Mouse (Mus musculus) CH12.LX (cell line): ENCODE data around the gene Thoc2. TPM values are rescaled to one million over a fixed set of nuclear protein-coding genes. Genes with fewer than 3 reads are reported as not detected.

ENCODE experiments used
- DNase-seq: peaks from one replicate; pipeline ENCODE4 v3.0.0-alpha.2; 2013; ENCODE audit errors: extremely low read depth
- H3K27ac ChIP-seq: 2 replicates; pipeline ENCODE4 v1.5.1; 2012; ENCODE audit warnings: low read depth, mild to moderate bottlenecking, control low read depth, moderate library complexity; ENCODE audit not compliant: insufficient read depth
- H3K27me3 ChIP-seq: replicated peaks from 2 replicates; pipeline ENCODE3; 2012; ENCODE audit warnings: inconsistent platforms
- H3K36me3 ChIP-seq, 2 experiments: replicated peaks in 1 of 2; 2 replicates each; pipeline versions ENCODE3 to v1.6.1; 2012; ENCODE audit warnings: inconsistent platforms in 1 of 2, low read length in 1 of 2, mild to moderate bottlenecking in 1 of 2, mixed read lengths in 1 of 2, moderate library complexity in 1 of 2; ENCODE audit not compliant: control insufficient read depth in 1 of 2, insufficient read depth in 1 of 2
- H3K4me1 ChIP-seq, 2 experiments: 2 replicates each; pipeline ENCODE4 v1.6.1; 2012; ENCODE audit warnings: inconsistent platforms in 1 of 2, moderate library complexity in 1 of 2; ENCODE audit not compliant: insufficient read depth in 2 of 2, control insufficient read depth in 1 of 2
- H3K4me2 ChIP-seq: 2 replicates; pipeline ENCODE4 v1.6.1; 2012; ENCODE audit warnings: low read depth, mild to moderate bottlenecking, control low read depth; ENCODE audit not compliant: poor library complexity, insufficient read depth, severe bottlenecking
- H3K4me3 ChIP-seq, 3 experiments: fragments of 150-350 bp in 1 of 3; sonication (generic) in 1 of 3; replicated peaks in 1 of 3; 2 replicates each; pipeline versions ENCODE3 to v1.5.1; 2011 to 2012; ENCODE audit warnings: low read depth in 2 of 3, low read length in 2 of 3, mild to moderate bottlenecking in 2 of 3, moderate library complexity in 2 of 3, control low read depth in 1 of 3, improper control_type of control experiment in 1 of 3, inconsistent platforms in 1 of 3, mixed read lengths in 1 of 3; ENCODE audit not compliant: poor library complexity in 1 of 3
- H3K79me2 ChIP-seq: replicated peaks from 2 replicates; pipeline ENCODE4 v1.6.1; 2012; ENCODE audit warnings: mild to moderate bottlenecking, moderate library complexity; ENCODE audit not compliant: control insufficient read depth, poor library complexity, insufficient read depth, severe bottlenecking; ENCODE audit errors: extremely low read depth
- H3K9ac ChIP-seq: 2 replicates; pipeline ENCODE4 v1.6.1; 2012; ENCODE audit warnings: low read depth, mild to moderate bottlenecking, control low read depth, moderate library complexity; ENCODE audit not compliant: insufficient read depth
- H3K9me3 ChIP-seq: replicated peaks from 2 replicates; pipeline ENCODE3; 2012; ENCODE audit warnings: low read length, inconsistent platforms, mixed read lengths
- BHLHE40 ChIP-seq: IDR thresholded peaks from 2 replicates; pipeline ENCODE4 v1.6.1; 2011; ENCODE audit warnings: mild to moderate bottlenecking, low read depth, low read length, improper control_type of control experiment
- CHD1 ChIP-seq: IDR thresholded peaks from 2 replicates; pipeline ENCODE4 v1.6.1; 2012; ENCODE audit warnings: low read depth, low read length, improper control_type of control experiment, inconsistent platforms
- CHD2 ChIP-seq: IDR thresholded peaks from 2 replicates; pipeline ENCODE4 v1.6.1; 2011; ENCODE audit warnings: low read length, improper control_type of control experiment
- E2F4 ChIP-seq: IDR thresholded peaks from 2 replicates; pipeline ENCODE4 v1.6.1; 2011; ENCODE audit warnings: low read depth, low read length, improper control_type of control experiment; ENCODE audit not compliant: insufficient replicate concordance
- ELF1 ChIP-seq: IDR thresholded peaks from 2 replicates; pipeline ENCODE4 v1.6.1; 2014; ENCODE audit warnings: low read depth, mild to moderate bottlenecking, inconsistent platforms, low read length, improper control_type of control experiment
- EP300 ChIP-seq: IDR thresholded peaks from 2 replicates; pipeline ENCODE4 v1.6.1; 2011; ENCODE audit warnings: low read length, improper control_type of control experiment
- ETS1 ChIP-seq: conservative IDR thresholded peaks from 2 replicates; pipeline ENCODE4 v1.6.1; 2012; ENCODE audit warnings: low read depth, mild to moderate bottlenecking, inconsistent platforms, low read length, improper control_type of control experiment, moderate library complexity
- GABPA ChIP-seq: IDR thresholded peaks from 2 replicates; pipeline ENCODE4 v1.6.1; 2012; ENCODE audit warnings: low read depth, low read length, improper control_type of control experiment, inconsistent platforms; ENCODE audit not compliant: insufficient replicate concordance
- IRF4 ChIP-seq: IDR thresholded peaks from 2 replicates; pipeline ENCODE4 v1.6.1; 2014; ENCODE audit warnings: low read depth, mild to moderate bottlenecking, inconsistent platforms, low read length, improper control_type of control experiment
- JUND ChIP-seq: conservative IDR thresholded peaks from 2 replicates; pipeline ENCODE4 v1.6.1; 2011; ENCODE audit warnings: low read depth, low read length, improper control_type of control experiment
- KAT2A ChIP-seq: IDR thresholded peaks from 2 replicates; pipeline ENCODE4 v1.6.1; 2012; ENCODE audit warnings: low read length, improper control_type of control experiment, inconsistent platforms; ENCODE audit not compliant: insufficient replicate concordance
- MAFK ChIP-seq: IDR thresholded peaks from 2 replicates; pipeline ENCODE4 v1.6.1; 2011; ENCODE audit warnings: low read length, improper control_type of control experiment; ENCODE audit not compliant: insufficient replicate concordance
- MAX ChIP-seq: IDR thresholded peaks from 2 replicates; pipeline ENCODE4 v1.6.1; 2011; ENCODE audit warnings: low read length, improper control_type of control experiment
- MAZ ChIP-seq: IDR thresholded peaks from 2 replicates; pipeline ENCODE4 v1.6.1; 2012; ENCODE audit warnings: low read depth, mild to moderate bottlenecking, inconsistent platforms, low read length, improper control_type of control experiment, moderate library complexity
- MXI1 ChIP-seq: IDR thresholded peaks from 2 replicates; pipeline ENCODE4 v1.6.1; 2011; ENCODE audit warnings: mild to moderate bottlenecking, low read depth, low read length, improper control_type of control experiment
- MYC ChIP-seq: IDR thresholded peaks from 2 replicates; pipeline ENCODE4 v1.6.1; 2011; ENCODE audit warnings: low read depth, mild to moderate bottlenecking, improper control_type of control experiment, low read length
- NELFE ChIP-seq: IDR thresholded peaks from 2 replicates; pipeline ENCODE4 v1.6.1; 2011; ENCODE audit warnings: low read depth, low read length, improper control_type of control experiment
- NRF1 ChIP-seq: IDR thresholded peaks from 2 replicates; pipeline ENCODE4 v1.6.1; 2014; ENCODE audit warnings: low read depth, mild to moderate bottlenecking, inconsistent platforms, low read length, improper control_type of control experiment, moderate library complexity
- PAX5 ChIP-seq: IDR thresholded peaks from 2 replicates; pipeline ENCODE4 v1.6.1; 2012; ENCODE audit warnings: low read length, inconsistent platforms, mixed read lengths
- POLR2A ChIP-seq: IDR thresholded peaks from 2 replicates; pipeline ENCODE4 v1.6.1; 2011; ENCODE audit warnings: low read depth, mild to moderate bottlenecking, improper control_type of control experiment, low read length
- POLR2AphosphoS2 ChIP-seq: IDR thresholded peaks from 2 replicates; pipeline ENCODE4 v1.6.1; 2011; ENCODE audit warnings: low read depth, low read length, improper control_type of control experiment
- RAD21 ChIP-seq: IDR thresholded peaks from 2 replicates; pipeline ENCODE4 v1.6.1; 2011; ENCODE audit warnings: low read depth, mild to moderate bottlenecking, low read length, improper control_type of control experiment, moderate library complexity
- SIN3A ChIP-seq: IDR thresholded peaks from 2 replicates; pipeline ENCODE4 v1.6.1; 2012; ENCODE audit warnings: low read length, improper control_type of control experiment, inconsistent platforms
- SMC3 ChIP-seq: IDR thresholded peaks from 2 replicates; pipeline ENCODE4 v1.6.1; 2011; ENCODE audit warnings: low read depth, low read length, improper control_type of control experiment
- TBP ChIP-seq: conservative IDR thresholded peaks from 2 replicates; pipeline ENCODE4 v1.6.1; 2011; ENCODE audit warnings: low read depth, low read length, improper control_type of control experiment
- TCF12 ChIP-seq: IDR thresholded peaks from 2 replicates; pipeline ENCODE4 v1.6.1; 2014; ENCODE audit warnings: low read depth, mild to moderate bottlenecking, inconsistent platforms, low read length, improper control_type of control experiment
- UBTF ChIP-seq: IDR thresholded peaks from 2 replicates; pipeline ENCODE4 v1.6.1; 2012; ENCODE audit warnings: low read depth, mild to moderate bottlenecking, inconsistent platforms, low read length, improper control_type of control experiment, moderate library complexity
- USF1 ChIP-seq: IDR thresholded peaks from 2 replicates; pipeline ENCODE4 v1.6.1; 2014; ENCODE audit warnings: low read depth, mild to moderate bottlenecking, inconsistent platforms, low read length, improper control_type of control experiment
- USF2 ChIP-seq: conservative IDR thresholded peaks from 2 replicates; pipeline ENCODE4 v1.6.1; 2011; ENCODE audit warnings: low read depth, low read length, improper control_type of control experiment
- ZC3H11A ChIP-seq: IDR thresholded peaks from 2 replicates; pipeline ENCODE4 v1.6.1; 2012; ENCODE audit warnings: low read depth, mild to moderate bottlenecking, inconsistent platforms, low read length, improper control_type of control experiment
- ZKSCAN1 ChIP-seq: IDR thresholded peaks from 2 replicates; pipeline ENCODE4 v1.6.1; 2012; ENCODE audit warnings: low read depth, inconsistent platforms, low read length, improper control_type of control experiment, borderline replicate concordance
- ZMIZ1 ChIP-seq: IDR thresholded peaks from 2 replicates; pipeline ENCODE4 v1.6.1; 2012; ENCODE audit warnings: low read depth, mild to moderate bottlenecking, inconsistent platforms, low read length, improper control_type of control experiment
- ZNF384 ChIP-seq: IDR thresholded peaks from 2 replicates; pipeline ENCODE4 v1.6.1; 2012; ENCODE audit warnings: low read depth, low read length, improper control_type of control experiment, inconsistent platforms
- dilution Hi-C: fragments of 300-500 bp; cut with MboI; formaldehyde crosslinking; loops from 2 replicates; pipeline ENCODE4 v1.14.3; 2020; ENCODE audit warnings: low sequenced_read_pairs; ENCODE audit not compliant: extremely low pct_unique_long_range_greater_than_20kb, extremely low pct_ligation_motif_present
- in situ Hi-C: fragments of 300-500 bp; cut with MboI; formaldehyde crosslinking; loops from 3 replicates; pipeline ENCODE4 v1.14.3; 2019; ENCODE audit warnings: low sequenced_read_pairs, low pct_ligation_motif_present, low pct_unique_long_range_greater_than_20kb, mixed read lengths
- polyA plus RNA-seq: library from polyadenylated mRNA; unstranded; fragments of >175 nt; gene quantifications from 2 replicates; pipeline ENCODE4 v1.2.1, GENCODE M21; 2012; ENCODE audit warnings: low read depth; ENCODE audit not compliant: insufficient read length
- total RNA-seq, 2 experiments: library from RNA; depleted of rRNA; stranded (reverse); fragments of 300-350 nt in 1 of 2; fragments of >200 nt in 1 of 2; gene quantifications; 2 replicates each; pipeline ENCODE4 v1.2.3; 2012 to 2014

Gene Thoc2
- total and polyA plus RNA-seq, 3 experiments: 23.0 to 77.1 (median 48.9) TPM

DNA sequence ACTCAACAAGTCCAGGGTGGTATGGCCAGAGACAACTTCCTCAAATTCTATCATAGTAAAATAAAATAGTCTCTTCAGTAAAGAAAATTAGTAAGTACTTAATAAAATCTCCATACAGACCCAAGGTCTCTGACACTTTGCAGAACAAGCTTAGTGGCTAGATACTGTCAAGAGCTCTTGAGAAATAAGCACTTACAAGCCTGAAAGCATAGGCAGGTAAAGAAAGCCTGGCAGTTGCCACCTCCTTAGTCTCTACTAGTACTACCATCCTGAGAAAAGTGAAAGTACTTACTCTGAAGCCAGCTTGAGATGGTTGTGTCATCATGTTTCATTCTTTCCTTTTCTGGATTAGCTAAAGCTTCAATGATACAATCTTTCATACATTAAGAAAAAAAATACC is 82.7 kb downstream of the Thoc2 start:
- no peak for DNase-seq
- dilution Hi-C loops: no loop called here

DNA sequence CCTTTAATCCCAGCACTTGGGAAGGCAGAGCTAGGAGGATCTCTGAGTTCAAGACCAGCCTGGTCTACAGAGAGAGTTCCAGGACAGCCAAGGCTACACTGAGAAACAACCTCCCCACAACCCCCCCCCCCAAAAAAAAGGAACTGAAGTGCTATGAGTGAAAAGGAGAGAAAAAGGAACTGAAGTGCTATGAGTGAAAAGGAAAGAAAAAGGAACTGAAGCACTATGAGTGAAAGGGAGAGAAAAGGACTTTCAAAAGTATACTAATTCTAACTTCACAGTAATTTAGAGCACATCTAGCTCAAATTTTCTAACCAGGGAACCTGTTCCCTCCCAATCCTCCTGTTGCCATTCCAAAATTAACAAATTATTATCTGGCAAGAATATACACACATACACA is 114.9 kb downstream of the Thoc2 start:
- dilution Hi-C loops: no loop called here
- no peaks in the 10 kb centered on the region for H3K36me3 ChIP-seq
- 0 out of 2 replicates have a peak, but pooled peaks have one; percentile 27 for TF ChIP-seq MAFK
- TF ChIP-seq ETS1: no peak
- no peak for TF ChIP-seq MAX
- TF ChIP-seq ELF1: no peak
- no peak for TF ChIP-seq NRF1
- no peak for TF ChIP-seq RAD21
- TF ChIP-seq UBTF: no peak
- TF ChIP-seq KAT2A: no peak
- TF ChIP-seq IRF4: peak; percentile 92
- TF ChIP-seq CHD2: no peak; the same call in 1 of the 2 replicates
- no peak for TF ChIP-seq PAX5
- peak; percentile 81; the same call in 1 of the 2 replicates for TF ChIP-seq JUND
- TF ChIP-seq SIN3A: no peak
- TF ChIP-seq USF1: no peak
- no peak for TF ChIP-seq CHD1
- no peak for TF ChIP-seq ZC3H11A
- no peak for TF ChIP-seq NELFE
- TF ChIP-seq E2F4: no peak
- TF ChIP-seq EP300: peak; percentile 95
- peak; percentile 41; the same call in 1 of the 2 replicates for TF ChIP-seq TCF12
- TF ChIP-seq USF2: no peak
- no peak for TF ChIP-seq MYC
- 0 out of 2 replicates have a peak, but pooled peaks have one; percentile 25 for TF ChIP-seq BHLHE40
- no peak for TF ChIP-seq SMC3
- TF ChIP-seq GABPA: no peak
- peak; percentile 58; the same call in 1 of the 2 replicates for TF ChIP-seq MAZ

More for the DNA sequence above, 82.7 kb downstream of the Thoc2 start:
- Histone ChIP-seq H3K4me1 (no peaks in the 10 kb centered on the region), H3K9ac (no peak overlapping the region), H3K36me3 (peaks cover 4 to 21% of the 10 kb centered on the region in 2 experiments), H3K4me3 (no peak overlapping the region), H3K79me2 (no peaks in the 10 kb centered on the region), H3K27ac (no peak overlapping the region), H3K9me3 (no peaks in the 10 kb centered on the region), H3K27me3 (no peaks in the 10 kb centered on the region), H3K4me2 (no peak overlapping the region)
- TF ChIP-seq ZC3H11A (no peak), MAFK (no peak), POLR2AphosphoS2 (no peak), PAX5 (no peak), ELF1 (no peak), POLR2A (no peak), ZKSCAN1 (no peak), ZMIZ1 (no peak), CHD2 (no peak), UBTF (no peak), MXI1 (no peak), KAT2A (no peak), GABPA (no peak), E2F4 (no peak), MAZ (no peak), BHLHE40 (no peak), USF2 (no peak), TBP (no peak), ZNF384 (no peak)
- in situ Hi-C loops: no loop called here

More for the DNA sequence above, 114.9 kb downstream of the Thoc2 start:
- Histone ChIP-seq H3K4me3 (no peak overlapping the region), H3K4me1 (peaks cover 0 to 8% of the 10 kb centered on the region in 2 experiments; a peak in 2 of 4 replicates), H3K79me2 (no peaks in the 10 kb centered on the region), H3K9me3 (no peaks in the 10 kb centered on the region), H3K9ac (no peak overlapping the region), H3K27ac (no peak overlapping the region; the same call in 1 of the 2 replicates), H3K27me3 (no peaks in the 10 kb centered on the region), H3K4me2 (no peak overlapping the region)
- DNase-seq: peak; percentile 49
- in situ Hi-C loops: no loop called here
